Mouse (Mus musculus): ENCODE measurements around the gene Lyve1.
"Not testable (repeated sequence)": the region's sequence is repeated elsewhere in the genome, so short reads cannot be mapped to it uniquely, and the experiment has no call there.

Gene Lyve1

GRCm38 (mm10) chr7:110862751-110863289 lies at the start of gene Lyve1:
Gene Lyve1, minus strand, starts transcription at chr7:110863239.
- no peak for DNase-seq (ENCODE audit: low read depth, low spot score)

- DNase-seq (ENCODE audit: low read depth, low spot score): peak; percentile 21
These were observed 45.4 kb upstream of the Lyve1 start for GRCm38 (mm10) chr7:110908209-110909144.

- DNase-seq (ENCODE audit: low read depth, low spot score): no peak
These were observed 43.5 kb upstream of the Lyve1 start for GRCm38 (mm10) chr7:110906566-110906965.

GRCm38 (mm10) chr7:110903226-110903625 lies 40.2 kb upstream of the Lyve1 start:
- DNase-seq (ENCODE audit: low read depth, low spot score): no peak

DNA sequence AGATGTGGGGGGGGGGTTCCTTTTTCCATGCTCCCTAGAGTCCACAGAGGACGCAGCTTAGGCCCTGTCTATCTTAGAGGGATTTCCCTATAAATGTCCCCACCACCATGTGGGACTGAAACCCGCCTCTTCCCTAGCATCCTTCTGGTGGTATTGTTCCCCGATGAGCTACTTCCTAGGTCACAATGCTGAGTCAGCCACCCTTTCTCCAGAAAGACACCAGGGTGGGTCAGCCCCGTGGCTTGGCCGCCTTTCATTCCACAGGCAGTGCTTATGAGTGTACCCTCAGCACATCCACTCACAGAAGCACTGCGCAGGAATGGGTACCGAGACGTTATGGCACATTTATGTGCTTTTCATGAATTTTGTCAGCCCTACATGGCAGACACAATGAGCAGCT lies 34.2 kb upstream of the Lyve1 start:
- no peak for DNase-seq (ENCODE audit: low read depth, low spot score)

- no peak for DNase-seq (ENCODE audit: low read depth, low spot score)
These were observed 33.4 kb upstream of the Lyve1 start for GRCm38 (mm10) chr7:110896453-110896852.

DNA sequence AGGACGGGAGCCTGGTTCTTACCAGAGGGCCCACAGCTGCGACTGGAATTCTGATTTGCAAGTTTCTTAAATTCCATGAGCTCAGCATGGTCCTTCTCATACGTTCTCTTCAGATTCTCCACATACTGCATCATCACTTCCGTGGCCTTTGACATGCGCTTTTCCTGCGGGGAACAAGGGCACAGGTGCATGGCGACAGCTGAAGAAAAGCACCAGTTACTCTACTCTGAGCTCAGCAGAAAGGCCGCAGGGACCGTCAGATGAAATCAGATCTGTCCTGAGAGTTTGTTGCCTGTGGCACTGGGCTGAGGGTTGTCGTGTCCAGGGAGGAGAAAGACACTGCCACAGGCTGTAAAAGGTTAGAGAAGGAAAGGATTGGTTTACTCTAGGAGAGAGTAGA lies 32.7 kb upstream of the Lyve1 start:
- not testable (repeated sequence) for DNase-seq (ENCODE audit: low read depth, low spot score)

- no peak for DNase-seq (ENCODE audit: low read depth, low spot score)
These were observed 31.6 kb upstream of the Lyve1 start for GRCm38 (mm10) chr7:110894673-110895072.

DNA sequence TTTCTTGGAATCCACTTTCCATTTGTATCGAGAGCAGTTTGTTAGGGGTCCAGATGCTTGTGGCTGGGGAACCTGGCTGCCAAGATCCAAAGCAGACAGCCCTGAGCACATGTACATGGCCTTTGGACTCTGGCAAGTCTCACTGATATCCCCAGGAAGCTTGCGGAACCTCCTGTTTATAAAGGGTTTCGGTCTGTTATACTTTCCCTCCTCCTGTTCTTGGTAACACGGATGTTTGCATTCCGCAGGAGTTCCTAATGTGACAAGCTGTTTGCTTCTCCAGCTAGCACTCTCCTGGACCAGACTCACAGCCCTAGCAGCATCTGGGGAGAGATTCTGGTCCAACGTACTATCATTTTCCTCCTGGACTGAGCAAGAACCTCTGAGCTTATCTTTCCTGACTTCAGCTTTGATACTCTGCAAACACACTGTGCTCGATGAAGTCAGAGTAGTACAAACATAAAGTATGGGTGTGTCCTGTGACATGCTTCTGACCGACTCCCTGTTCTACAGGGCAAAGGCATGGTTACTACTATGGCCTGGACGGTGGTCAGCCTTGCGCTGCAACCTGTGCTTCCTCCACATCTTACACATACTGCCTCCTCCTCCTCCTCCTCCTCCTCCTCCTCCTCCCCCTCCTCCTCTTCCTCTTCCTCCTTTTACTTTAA lies 31.0 kb upstream of the Lyve1 start:
- DNase-seq (ENCODE audit: low read depth, low spot score): no peak

DNA sequence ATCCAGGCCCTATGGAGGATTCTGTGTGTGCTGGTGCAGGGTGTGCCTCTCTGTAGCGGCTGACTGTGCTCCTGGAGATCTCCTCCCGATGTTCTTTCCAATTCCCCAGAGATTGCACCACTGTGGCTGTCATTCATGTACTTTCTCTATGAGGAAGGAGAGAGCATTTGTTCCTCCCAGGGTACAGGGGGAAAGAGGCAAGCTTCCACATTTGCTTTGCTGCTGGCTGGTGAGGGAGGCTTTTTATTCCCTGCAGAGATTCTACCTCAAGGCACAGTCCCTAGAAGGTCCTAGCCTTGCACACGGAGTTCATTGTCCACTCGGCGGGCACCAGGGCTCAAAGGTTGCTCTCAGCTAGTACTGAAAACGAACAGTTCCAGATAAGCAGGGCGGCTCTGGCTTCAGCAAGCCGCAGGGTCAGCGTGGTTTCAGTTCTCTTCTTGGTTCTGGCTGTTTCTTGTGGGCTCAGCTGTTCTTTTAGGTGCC lies 28.5 kb upstream of the Lyve1 start:
- no peak for DNase-seq (ENCODE audit: low read depth, low spot score)

DNA sequence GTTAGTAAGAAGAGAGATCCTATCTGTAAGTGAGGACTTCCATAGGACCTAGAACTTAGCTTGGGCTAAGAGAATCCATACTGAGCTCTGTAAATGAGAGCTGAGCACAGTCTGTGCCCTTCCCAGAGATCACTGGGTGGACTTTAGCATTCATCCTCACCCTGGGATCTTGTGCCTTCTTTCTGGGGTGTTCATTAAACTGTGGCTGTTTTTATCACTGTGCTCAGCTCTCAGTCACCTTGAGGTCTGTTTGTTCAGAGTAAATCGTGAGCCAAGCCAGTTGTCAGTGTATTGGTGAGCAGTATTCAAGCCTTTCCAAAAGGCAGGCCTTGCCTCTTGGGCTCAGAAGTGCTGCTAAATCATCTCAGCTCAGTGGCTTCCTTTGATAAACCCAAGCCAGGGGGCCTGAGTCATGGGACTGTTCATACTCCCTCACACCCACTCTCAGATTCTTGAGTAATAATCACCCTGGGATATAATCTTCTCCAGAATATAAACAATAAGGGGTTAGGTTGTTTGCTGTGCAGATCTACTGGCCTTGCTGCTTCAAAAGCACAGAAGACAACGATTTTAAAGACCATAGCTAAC lies 18.8 kb upstream of the Lyve1 start:
- no peak for DNase-seq (ENCODE audit: low read depth, low spot score)

DNA sequence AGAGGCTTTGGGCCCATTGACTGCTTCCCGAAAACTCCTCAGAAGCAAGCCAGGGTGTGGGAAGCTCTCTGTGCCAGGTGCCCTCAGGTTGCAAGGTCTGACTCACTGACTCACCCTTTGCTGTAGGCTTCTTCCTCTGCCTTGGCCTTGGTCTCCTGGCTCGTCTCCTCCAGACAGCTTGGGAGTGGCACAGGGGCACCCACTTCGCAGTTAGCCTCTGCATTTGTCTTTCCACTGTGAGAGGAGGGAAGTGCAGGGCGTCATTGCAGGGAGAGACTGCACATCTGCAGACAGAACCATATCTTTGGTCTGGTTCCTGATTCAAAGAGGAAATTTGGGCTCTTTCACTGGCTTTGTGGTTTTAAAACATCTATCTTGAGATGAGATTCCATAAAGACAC lies 15.0 kb upstream of the Lyve1 start:
- no peak for DNase-seq (ENCODE audit: low read depth, low spot score)

GRCm38 (mm10) chr7:110876965-110877364 lies 13.9 kb upstream of the Lyve1 start:
- DNase-seq (ENCODE audit: low read depth, low spot score): no peak

DNA sequence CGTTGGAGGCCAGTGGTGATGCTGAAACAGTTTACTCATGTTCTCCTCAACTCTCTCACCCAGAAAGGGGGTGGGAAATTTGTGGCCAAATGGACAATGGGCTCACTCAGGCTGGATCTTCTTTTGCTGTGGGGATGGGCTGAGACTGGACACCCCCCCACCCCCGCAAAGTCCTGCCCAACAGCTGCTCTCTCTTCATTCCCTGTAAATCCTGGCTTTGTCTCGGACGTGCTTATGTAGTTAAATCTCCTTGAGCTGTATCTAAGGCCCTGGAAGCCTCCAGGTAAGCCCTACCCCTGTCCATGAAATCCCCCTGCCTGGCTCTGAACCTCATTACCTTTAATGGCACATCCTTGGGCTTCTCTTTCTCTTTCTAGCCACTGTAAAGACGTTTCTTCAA lies 5.8 kb upstream of the Lyve1 start:
- no peak for DNase-seq (ENCODE audit: low read depth, low spot score)

- no peak for DNase-seq (ENCODE audit: low read depth, low spot score)
These were observed 4.1 kb upstream of the Lyve1 start for GRCm38 (mm10) chr7:110867116-110867515.

DNA sequence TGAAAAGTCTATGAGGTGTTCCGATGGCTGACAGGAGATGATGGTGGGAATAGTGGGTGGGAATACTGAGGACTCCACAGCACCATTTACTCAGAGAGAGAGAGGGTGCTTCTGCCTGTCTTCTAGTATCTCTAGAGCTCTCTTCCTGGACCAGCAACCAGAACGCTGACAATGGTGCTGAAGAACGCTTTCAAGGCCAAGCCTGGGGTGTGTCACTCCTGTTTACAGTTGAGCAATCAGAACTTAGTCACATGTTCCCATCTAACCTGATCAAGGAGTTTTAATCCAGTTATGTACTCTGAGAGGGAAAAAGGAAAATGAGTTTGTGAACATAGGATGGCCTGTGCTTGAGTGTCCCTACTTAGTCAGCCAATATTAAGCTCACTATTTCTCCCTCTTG lies 3.0 kb upstream of the Lyve1 start:
- no peak for DNase-seq (ENCODE audit: low read depth, low spot score)

- DNase-seq (ENCODE audit: low read depth, low spot score): no peak
These were observed 2.5 kb upstream of the Lyve1 start for GRCm38 (mm10) chr7:110865570-110865969.

- DNase-seq (ENCODE audit: low read depth, low spot score): no peak
These were observed 2.0 kb upstream of the Lyve1 start for GRCm38 (mm10) chr7:110865038-110865437.

DNA sequence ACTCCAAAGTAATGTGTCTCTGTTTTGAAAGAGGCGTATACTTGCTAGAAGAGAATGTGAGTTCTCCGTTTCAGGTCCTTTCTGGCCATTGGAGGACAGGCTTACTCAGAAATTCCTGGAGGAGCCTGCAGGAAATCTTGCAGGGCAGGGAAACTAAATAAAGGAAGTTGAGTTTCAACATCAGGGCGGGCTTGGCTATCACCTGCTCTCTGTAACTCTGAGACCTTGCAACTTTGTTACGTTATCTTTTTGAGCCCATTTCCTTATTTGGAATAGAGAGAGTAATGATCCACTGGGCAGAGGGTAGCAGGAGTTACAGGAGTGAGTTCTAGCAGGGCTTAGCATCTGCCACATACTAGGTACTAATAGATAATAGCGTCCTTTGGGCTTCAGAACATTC lies 2.9 kb downstream of the Lyve1 start:
- no peak for DNase-seq (ENCODE audit: low read depth, low spot score)

DNA sequence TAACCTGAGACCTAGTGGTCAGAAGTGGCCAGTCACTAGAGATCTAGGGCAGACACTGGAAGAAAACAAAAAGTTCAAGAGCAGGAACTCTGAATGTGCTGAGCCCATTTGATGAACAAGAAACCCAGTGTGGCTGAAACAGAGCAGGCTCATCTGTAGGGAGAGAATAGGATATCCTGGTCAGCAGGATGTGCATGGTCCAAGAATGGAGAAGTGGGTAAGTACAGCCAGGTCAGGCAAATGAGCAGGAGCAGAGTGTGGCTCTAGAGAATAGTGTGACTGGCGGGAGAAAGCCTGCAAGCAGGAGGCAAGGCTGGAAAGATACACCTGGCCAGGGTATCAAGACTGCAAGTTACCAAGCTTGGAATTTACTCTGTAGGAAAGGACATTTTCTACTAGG lies 7.4 kb downstream of the Lyve1 start:
- DNase-seq (ENCODE audit: low read depth, low spot score): no peak

DNA sequence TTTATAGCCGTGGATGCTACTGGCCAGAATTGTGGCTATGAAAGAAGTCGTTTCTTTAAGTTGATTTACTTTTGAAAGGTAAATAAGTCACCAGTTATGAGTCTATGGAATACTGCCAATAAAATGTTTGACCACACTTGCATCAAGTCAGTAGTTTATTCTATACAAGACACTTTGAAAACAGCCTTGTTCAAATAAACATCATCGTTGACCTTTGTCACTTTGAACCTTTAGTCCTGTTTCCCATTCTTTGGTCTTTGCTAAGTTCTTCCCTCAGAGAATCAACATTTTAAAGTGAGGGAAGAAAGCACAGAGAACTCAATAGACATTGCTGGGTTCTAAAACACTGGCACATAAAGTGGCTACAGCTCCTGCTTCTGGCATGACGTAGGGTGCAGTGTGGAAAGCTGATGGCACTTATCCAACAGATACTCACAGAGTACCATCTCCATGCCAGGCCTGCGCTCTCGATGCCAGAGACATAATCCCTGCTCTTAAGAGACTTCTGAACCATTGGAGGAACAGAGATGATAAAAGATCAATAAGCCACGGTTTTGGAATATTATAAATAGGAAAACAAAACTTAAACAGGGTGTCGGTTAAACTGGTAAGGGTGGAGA lies 8.0 kb downstream of the Lyve1 start:
- DNase-seq (ENCODE audit: low read depth, low spot score): no peak

- no peak for DNase-seq (ENCODE audit: low read depth, low spot score)
These were observed 8.5 kb downstream of the Lyve1 start for GRCm38 (mm10) chr7:110854519-110854918.
